Mouse (Mus musculus) small intestine, adult 2 months (tissue): Measurements from ENCODE around the gene Hcfc2. TPM values are rescaled to one million over a fixed set of nuclear protein-coding genes. Genes with fewer than 3 reads are reported as not detected.

Source experiments
- H3K27ac ChIP-seq: fragments of 200-500 bp; 2 replicates; pipeline ENCODE4 v1.5.1; 2012; ENCODE audit warnings: low read depth, low read length, control low read depth, inconsistent platforms; ENCODE audit not compliant: insufficient read depth
- H3K27me3 ChIP-seq: fragments of 200-500 bp; 2 replicates; pipeline ENCODE4 v1.6.1; 2012; ENCODE audit warnings: mild to moderate bottlenecking, moderate library complexity, low read length, inconsistent platforms; ENCODE audit not compliant: control insufficient read depth, insufficient read depth
- H3K36me3 ChIP-seq: fragments of 200-500 bp; 2 replicates; pipeline ENCODE4 v1.6.1; 2012; ENCODE audit warnings: mild to moderate bottlenecking, low read length, control low read depth, inconsistent platforms; ENCODE audit not compliant: control insufficient read depth, insufficient read depth
- H3K4me1 ChIP-seq: fragments of 200-500 bp; 2 replicates; pipeline ENCODE4 v1.6.1; 2012; ENCODE audit warnings: low read length, inconsistent platforms, mixed read lengths; ENCODE audit not compliant: control insufficient read depth, insufficient read depth, insufficient read length
- H3K4me3 ChIP-seq: fragments of 200-500 bp; 2 replicates; pipeline ENCODE4 v1.5.1; 2012; ENCODE audit warnings: low read depth, mild to moderate bottlenecking, control low read depth, inconsistent platforms, low read length, moderate library complexity
- CTCF ChIP-seq: fragments of 200-500 bp; IDR thresholded peaks from 2 replicates; pipeline ENCODE4 v1.5.1; 2012; ENCODE audit warnings: low read depth, mild to moderate bottlenecking, control low read depth, inconsistent platforms, low read length, moderate library complexity, mixed read lengths; ENCODE audit not compliant: insufficient replicate concordance, insufficient read length; ENCODE audit errors: extremely low read depth
- POLR2A ChIP-seq: fragments of 200-500 bp; IDR thresholded peaks from 2 replicates; pipeline ENCODE4 v1.6.1; 2012; ENCODE audit warnings: low read depth, mild to moderate bottlenecking, control low read depth, inconsistent platforms, low read length, moderate library complexity
- WGBS: fragments of 180-500 bp; shearing (Covaris S2); methylation state at CpG from one replicate; pipeline ENCODE4 v1.1.7; 2018; 5-methylcytosine and 5-hydroxymethylcytosine counted together
- polyA plus RNA-seq: library from polyadenylated mRNA; depleted of rRNA; stranded (reverse); fragments of >200 nt; gene quantifications from 2 replicates; pipeline ENCODE4 v1.2.3, GENCODE M21; 2012

Gene Hcfc2
- polyA plus RNA-seq, 1 experiment, result 5.0 TPM

DNA sequence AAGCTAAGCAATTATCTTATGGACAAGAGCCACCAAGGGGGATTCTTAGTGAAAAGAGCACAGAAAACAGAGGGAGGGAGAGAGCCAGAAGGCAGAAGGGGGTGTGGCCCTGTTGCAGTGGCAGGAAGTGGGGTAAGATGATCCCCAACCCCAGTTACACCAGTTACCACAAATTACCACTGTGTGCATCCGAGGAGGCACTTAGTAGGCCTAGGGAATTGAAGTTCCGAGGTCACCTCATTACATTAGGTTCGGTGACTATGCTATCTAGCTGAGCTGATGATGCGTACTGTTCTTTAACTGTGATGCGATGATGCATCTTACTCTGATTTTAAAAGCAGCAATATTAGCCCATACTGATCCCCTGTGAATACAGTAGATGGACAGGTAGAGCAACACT lies 63.7 kb downstream of the Hcfc2 start:
- H3K4me3 ChIP-seq, result no peak overlapping the region
- peaks cover 22% of the 10 kb centered on the region for H3K4me1 ChIP-seq
- no peak overlapping the region for H3K27ac ChIP-seq
- no peak for TF ChIP-seq POLR2A
- TF ChIP-seq CTCF, result no peak
- WGBS, result 90% methylated on average over 5 of the region's 5 CpGs
- peaks cover 28% of the 10 kb centered on the region for H3K36me3 ChIP-seq
- H3K27me3 ChIP-seq, result no peaks in the 10 kb centered on the region

DNA sequence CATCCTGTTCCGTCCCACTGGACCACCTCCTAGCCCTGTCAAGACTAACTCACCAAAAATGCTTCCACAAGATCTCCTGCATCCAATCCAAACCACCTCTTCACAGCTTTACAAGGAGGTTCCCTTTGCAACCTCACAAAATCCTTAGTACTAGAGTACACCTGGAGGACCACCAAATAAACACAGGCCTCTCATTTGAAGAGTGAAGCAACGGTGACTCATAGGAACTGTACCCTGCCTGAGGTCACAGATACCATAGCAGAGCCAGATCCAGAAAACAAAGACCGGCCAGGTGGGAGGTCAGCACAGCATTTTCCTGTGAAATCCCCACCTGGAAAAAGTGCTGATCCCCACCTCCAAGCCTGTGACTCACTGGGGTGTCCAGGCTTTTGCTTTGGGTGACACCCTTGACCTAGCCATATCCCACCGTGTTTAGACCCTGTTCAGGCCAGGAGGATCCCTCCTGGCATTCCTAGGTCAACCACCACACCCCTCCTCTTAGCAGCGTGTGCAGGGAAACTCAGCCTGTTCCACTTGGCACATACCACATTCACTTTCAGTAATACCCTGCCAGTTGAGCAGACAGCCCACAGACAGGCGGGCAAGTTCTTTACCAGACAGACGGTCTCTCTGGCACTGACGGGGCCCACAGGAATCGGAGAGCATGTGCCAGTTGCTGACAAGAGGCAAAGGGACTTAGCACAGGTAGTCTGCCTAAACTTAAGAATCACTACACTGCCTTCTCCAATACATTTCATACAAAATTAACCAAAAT lies 65.3 kb downstream of the Hcfc2 start:
- Histone ChIP-seq H3K27ac (no peak overlapping the region), H3K4me3 (no peak overlapping the region), H3K36me3 (peaks cover 16% of the 10 kb centered on the region), H3K27me3 (no peaks in the 10 kb centered on the region), H3K4me1 (peaks cover 22% of the 10 kb centered on the region)
- TF ChIP-seq CTCF, result no peak
- no peak for TF ChIP-seq POLR2A
- WGBS, result 62% methylated on average over 9 of the region's 9 CpGs

DNA sequence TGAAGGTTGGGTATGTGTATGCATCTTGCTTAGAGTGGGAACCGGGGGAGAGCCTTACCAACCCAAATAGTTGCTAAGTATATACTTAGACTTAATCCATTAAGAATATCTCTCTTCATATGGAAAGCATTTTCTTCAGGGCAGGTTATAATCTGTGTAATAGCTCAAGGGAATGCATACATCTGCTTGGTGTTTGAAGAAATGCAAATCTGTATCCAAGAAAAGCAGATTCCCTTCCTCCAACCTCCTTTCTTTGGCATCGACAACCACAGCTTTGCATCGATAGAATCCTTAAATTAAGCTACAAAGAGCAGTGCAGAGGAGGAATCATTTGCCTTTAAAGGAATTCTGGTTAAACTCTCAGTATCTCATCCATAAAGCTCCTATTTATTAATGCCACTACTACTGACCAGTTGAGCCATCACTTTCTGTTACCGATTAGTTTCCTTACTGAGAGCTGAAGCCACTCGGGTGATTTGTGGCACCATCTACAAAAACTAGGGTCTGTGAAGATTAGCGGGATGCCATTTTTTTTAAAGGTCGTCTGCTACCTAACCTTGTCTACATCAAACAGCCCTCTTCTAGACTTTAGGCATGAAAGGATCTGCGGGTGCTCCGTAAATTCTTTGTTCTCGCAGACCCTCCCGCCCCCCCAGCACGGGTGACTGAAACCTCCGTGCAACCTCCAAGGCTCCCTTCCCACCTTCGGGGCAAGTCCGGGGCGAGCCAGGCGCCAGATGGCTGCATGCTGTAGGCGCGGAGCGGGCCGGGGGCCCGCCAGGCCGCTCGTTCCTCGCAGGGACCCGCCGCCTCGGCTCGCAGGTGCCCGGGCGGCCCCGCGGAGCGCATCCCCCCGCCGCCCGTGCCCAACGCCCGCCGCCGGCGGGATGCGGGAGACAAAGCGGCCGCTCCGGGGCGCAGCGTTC lies 67.1 kb downstream of the Hcfc2 start:
- H3K36me3 ChIP-seq, result peaks cover 6% of the 10 kb centered on the region
- no peaks in the 10 kb centered on the region for H3K27me3 ChIP-seq
- no peak for TF ChIP-seq CTCF
- no peak for TF ChIP-seq POLR2A
- peaks cover 17% of the 10 kb centered on the region for H3K4me1 ChIP-seq
- H3K27ac ChIP-seq, result peak overlapping the region; percentile 83
- under 1% methylated on average over 48 of the region's 48 CpGs for WGBS
- peak overlapping the region; percentile 73 for H3K4me3 ChIP-seq

DNA sequence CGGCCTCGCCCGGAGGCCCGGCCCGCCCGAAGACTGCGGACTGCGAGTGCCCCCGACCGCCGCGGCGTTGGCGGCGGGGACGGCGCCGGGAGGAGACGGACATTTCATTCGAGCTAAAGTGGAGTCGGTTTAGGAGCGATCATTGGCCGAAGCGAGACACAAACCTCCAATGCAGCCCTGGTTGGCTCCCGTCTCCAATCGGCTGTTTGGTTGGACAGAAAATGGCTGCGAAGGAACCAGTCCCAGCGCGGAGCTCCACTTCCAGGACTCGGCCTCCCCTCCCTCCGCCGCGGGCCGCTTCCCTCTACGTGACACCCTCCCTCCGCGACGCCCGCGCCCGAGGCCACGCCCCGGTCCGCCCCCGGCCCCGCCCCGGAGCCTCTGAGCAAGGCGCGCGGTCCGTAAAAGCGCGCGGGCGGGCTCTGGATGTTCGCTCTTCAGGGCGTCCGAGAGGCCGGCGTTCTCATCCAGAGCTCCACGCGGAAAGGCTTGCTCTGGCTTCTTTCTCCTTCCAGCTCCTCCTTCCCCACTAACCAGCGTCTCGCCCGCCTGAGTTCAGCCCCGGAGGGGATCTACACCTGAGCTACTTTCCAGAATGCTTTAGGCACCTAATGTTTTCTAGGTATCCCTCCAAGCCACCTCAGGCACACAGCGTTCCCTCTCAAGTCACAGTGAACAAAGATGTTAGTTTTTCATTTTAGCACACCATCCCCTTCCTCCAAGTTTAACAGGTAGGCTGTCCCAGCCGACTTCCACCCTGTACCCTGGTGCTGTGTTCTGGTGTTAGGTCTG lies 68.1 kb downstream of the Hcfc2 start, which contains the start of gene Nfyb:
Gene Nfyb, minus strand, starts transcription at position 305 of the 792 bp plus-strand sequence.
- Histone ChIP-seq H3K4me1 (peaks cover 17% of the 10 kb centered on the region), H3K36me3 (peaks cover 1% of the 10 kb centered on the region; the same call in 1 of the 2 replicates), H3K27ac (peak within 1 kb of the TSS; percentile 83), H3K27me3 (no peaks in the 10 kb centered on the region), H3K4me3 (peak within 1 kb of the TSS; percentile 73)
- WGBS, result under 1% methylated on average over 67 of the region's 68 CpGs
- no peak for TF ChIP-seq CTCF
- TF ChIP-seq POLR2A, result peak; percentile 96

DNA sequence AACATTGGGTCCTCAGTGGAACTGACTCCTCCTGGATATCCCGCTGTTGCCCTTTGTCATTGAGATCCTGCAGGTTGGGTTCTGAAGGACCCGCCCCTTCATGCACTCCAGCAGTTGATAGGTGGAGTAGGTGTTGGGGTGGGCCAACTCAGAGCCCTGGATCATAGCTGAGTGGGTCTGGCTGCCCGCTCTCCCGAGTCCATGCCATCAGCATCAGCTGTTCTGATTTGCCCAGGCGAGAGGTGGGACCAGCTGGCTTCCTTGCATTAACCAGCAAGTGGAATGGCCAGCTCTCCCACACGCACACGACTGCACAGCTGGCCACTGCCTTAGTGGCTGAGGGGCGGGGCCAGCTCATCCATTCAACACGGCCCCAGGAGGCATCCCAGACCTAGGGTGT lies 72.9 kb downstream of the Hcfc2 start:
- Histone ChIP-seq H3K27me3 (no peaks in the 10 kb centered on the region), H3K4me3 (no peak overlapping the region), H3K36me3 (no peaks in the 10 kb centered on the region), H3K27ac (no peak overlapping the region), H3K4me1 (peaks cover 5% of the 10 kb centered on the region)
- 67% methylated on average over 9 of the region's 9 CpGs for WGBS
- TF ChIP-seq CTCF (no peak), POLR2A (no peak)

DNA sequence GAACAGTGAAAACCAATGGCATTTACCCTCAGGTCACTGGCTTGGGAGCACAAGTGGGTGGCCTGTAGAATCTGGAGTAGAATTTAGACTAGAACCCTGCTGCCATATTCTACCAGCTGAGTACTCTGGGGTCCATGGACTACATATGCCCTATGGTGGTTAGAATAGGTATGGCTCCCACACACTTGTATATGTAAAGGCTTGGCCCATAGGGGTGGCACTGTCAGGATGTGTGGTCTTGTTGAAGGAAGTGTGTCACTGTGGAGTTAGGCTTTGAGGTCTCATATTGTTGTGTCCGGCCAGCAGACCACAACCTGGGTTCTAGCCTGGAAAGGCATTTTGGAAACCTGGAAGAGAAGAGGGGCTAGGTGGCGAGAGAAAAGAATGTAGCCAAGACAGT lies 74.8 kb downstream of the Hcfc2 start:
- H3K36me3 ChIP-seq, result no peaks in the 10 kb centered on the region
- no peaks in the 10 kb centered on the region for H3K27me3 ChIP-seq
- no peaks in the 10 kb centered on the region; the same call in 1 of the 2 replicates for H3K4me1 ChIP-seq
- H3K27ac ChIP-seq, result no peak overlapping the region
- 67% methylated on average over 2 of the region's 2 CpGs for WGBS
- H3K4me3 ChIP-seq, result no peak overlapping the region
- no peak for TF ChIP-seq CTCF
- no peak for TF ChIP-seq POLR2A
